Mouse (Mus musculus): Measurements from ENCODE around the gene Sik1. TPM values are rescaled to one million over a fixed set of nuclear protein-coding genes. Genes with fewer than 3 reads are reported as not detected.

Sik1 gene
- total RNA-seq, 2 experiments from 2014 or later, result 10.9 to 15.1 TPM

- no peak for ATAC-seq (replicated peaks; ENCODE audit: poor library complexity)
Measured at GRCm38 (mm10) chr17:31811333-31811732, 44.3 kb downstream of the Sik1 start.

- no peak for ATAC-seq (replicated peaks; ENCODE audit: poor library complexity)
Measured at GRCm38 (mm10) chr17:31809894-31810293, 45.7 kb downstream of the Sik1 start.

GRCm38 (mm10) chr17:31809136-31809535 is 46.5 kb downstream of the Sik1 start:
- no peak for ATAC-seq (replicated peaks; ENCODE audit: poor library complexity)

- no peak for ATAC-seq (replicated peaks; ENCODE audit: poor library complexity)
Measured at GRCm38 (mm10) chr17:31808082-31808875, 47.3 kb downstream of the Sik1 start.

GRCm38 (mm10) chr17:31806496-31806895 is 49.1 kb downstream of the Sik1 start:
- no peak for ATAC-seq (replicated peaks; ENCODE audit: poor library complexity)

GRCm38 (mm10) chr17:31806025-31806424 is 49.6 kb downstream of the Sik1 start:
- no peak for ATAC-seq (replicated peaks; ENCODE audit: poor library complexity)

GRCm38 (mm10) chr17:31805585-31805984 is 50.0 kb downstream of the Sik1 start:
- peak; percentile 54 for ATAC-seq (replicated peaks; ENCODE audit: poor library complexity)

GRCm38 (mm10) chr17:31802272-31803017 is 53.2 kb downstream of the Sik1 start:
- ATAC-seq (replicated peaks; ENCODE audit: poor library complexity), result no peak

GRCm38 (mm10) chr17:31800852-31801363 is 54.7 kb downstream of the Sik1 start:
- ATAC-seq (replicated peaks; ENCODE audit: poor library complexity), result peak; percentile 85

- ATAC-seq (replicated peaks; ENCODE audit: poor library complexity), result no peak
Measured at GRCm38 (mm10) chr17:31795893-31796292, 59.7 kb downstream of the Sik1 start.

Other genes with a start within 250 kb of the Sik1 start
- not detected in 2 replicates for gene Cbs, start 218.6 kb downstream of the Sik1 start, total RNA-seq (2015)
- gene Cbs, start 218.6 kb downstream of the Sik1 start, total RNA-seq (2017), result 0.14 TPM in 1 of 2 replicates, not detected in the other
- 77.1 and 82.0 TPM in 2 replicates for gene U2af1, start 196.9 kb downstream of the Sik1 start, total RNA-seq (2015)
- 286 and 323 TPM in 2 replicates for gene U2af1, start 196.9 kb downstream of the Sik1 start, total RNA-seq (2017)
- not detected in 2 replicates for gene Cryaa, start 178.0 kb downstream of the Sik1 start, total RNA-seq (2015)
- gene Cryaa, start 178.0 kb downstream of the Sik1 start, total RNA-seq (2017), result not detected in 2 replicates
- 41.9 and 48.6 TPM in 2 replicates for gene Rrp1b, start 180.3 kb upstream of the Sik1 start, total RNA-seq (2015)
- gene Rrp1b, start 180.3 kb upstream of the Sik1 start, total RNA-seq (2017), result 57.7 and 61.9 TPM in 2 replicates
- gene Hsf2bp, start 180.5 kb upstream of the Sik1 start, total RNA-seq (2015), result 0.05 TPM in 1 of 2 replicates, not detected in the other
- gene Hsf2bp, start 180.5 kb upstream of the Sik1 start, total RNA-seq (2017), result not detected in 2 replicates

All from megakaryocyte progenitor cell, adult 5-6 weeks (primary cell).